Mouse (Mus musculus): Measurements from ENCODE around the gene Gm20422.
A peak's percentile ranks its signal among the peaks of the same experiment; 100 is the strongest.

The Gm20422 gene

DNA sequence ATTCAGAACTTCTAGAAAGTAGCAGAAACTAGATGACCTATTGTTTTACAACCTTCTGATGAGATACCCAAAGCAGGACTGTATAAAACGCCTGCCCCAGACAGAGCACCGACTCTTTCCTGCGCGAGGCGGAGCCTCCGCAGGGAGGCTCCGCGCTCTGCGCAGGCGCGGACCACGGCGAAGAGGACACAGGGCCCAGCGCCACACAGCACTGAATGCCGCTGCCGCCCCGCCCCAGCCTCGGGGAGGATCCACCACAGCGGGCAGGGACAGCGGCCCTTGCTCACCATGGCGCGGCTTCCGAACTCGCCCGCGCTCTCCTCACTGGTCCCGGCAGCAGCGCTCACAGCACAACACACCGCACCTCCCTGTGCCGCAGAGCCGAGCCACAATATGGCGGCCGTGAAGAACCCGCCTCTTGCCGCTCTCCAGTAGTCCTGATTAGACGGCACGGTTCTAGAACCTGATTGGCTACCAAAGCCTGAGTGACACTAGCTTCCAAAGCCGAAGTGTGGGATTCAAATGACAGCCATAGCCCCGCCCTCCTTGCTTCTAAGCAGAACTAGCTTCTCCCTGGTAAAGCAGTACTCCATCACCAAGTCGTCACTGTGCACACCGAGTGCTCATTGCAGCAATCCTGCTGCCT lies at the start of gene Gm20422:
Gm20422 (minus strand) TSS at position 384 of the 646 bp plus-strand sequence.
- peak; percentile 84 for DNase-seq

DNA sequence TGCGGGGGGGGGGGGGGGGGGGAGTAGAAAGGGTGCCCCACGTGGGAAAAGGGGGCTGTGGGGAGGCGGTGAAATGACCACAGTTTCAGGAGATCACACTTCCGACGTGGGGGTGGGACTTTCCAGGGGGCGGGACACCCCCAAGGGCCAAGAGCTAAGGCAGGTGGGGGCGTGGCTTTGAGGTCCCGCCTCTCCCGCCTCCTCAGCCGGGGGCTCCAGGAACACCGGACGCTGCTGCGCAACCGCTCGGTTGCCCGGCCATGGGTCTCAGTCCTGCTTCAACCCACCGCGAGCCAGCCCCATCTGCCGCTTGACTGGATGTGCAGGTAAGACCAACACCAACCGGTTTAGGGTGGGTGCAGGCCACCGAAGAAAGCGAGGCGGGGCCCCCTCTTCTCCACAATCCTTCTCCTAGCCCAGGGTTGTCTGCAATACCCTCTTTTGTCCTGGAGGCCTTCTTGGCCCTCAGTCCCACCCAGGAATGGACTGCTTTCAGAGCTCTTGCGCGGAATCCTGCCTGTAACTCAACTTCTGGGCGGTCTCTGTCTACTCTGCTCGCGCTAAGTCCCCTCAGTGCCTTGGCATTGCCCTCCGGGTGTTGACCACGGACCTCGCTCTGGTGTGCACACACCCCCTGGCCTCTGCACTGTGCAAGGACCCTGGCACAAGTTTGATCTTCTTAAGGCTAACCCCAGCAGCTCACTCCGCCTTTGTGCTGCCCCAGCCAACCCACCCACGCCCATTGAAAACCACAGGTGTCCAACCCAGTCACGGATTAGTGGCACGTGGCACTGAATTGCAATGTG lies 47.9 kb upstream of the Gm20422 start, which contains the start of gene Lpar2:
Lpar2 (plus strand) TSS at position 44 of the 806 bp plus-strand sequence.
- peak; percentile 67 for DNase-seq

DNA sequence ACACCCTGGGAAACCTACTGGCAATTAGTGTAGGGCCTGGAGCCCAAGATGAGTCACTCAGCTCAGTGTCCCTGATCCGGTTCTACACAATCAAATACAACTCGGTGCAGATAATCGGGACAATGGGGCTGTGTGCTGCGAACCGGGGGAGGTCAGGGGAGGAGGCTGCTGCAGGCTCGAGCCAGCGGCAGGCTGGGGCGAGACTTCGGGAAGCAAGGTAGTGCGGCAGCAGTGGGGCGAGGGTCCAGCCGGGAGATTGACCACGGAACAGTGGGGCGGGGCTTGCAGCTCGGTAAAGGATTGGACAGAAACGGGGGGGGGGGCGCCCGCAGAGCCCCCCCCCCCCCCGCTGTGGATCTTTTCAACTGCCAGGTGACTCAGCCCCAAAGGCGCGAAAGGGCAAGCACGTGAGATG lies 47.3 kb upstream of the Gm20422 start:
- no peak for DNase-seq

DNA sequence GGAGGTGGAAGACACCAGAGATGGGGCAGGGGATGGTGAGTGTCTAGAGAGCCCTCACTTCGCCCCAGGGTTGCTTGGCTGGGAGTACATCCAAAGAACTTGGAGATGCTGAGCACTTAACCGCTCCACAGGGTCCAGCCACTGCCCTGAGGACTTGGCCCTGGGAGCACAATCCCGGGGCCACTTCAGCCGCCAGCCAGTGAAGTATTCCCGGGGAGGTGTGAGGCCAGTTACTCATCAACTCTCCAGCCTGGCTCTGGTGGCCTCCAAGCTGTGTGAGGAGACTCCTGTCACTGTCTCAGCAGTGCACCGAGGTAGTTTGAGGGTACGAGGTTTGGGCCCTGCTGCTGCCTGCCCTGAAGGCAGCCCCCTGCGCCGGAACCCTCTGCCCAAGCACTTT lies 45.8 kb upstream of the Gm20422 start:
- DNase-seq = no peak

DNA sequence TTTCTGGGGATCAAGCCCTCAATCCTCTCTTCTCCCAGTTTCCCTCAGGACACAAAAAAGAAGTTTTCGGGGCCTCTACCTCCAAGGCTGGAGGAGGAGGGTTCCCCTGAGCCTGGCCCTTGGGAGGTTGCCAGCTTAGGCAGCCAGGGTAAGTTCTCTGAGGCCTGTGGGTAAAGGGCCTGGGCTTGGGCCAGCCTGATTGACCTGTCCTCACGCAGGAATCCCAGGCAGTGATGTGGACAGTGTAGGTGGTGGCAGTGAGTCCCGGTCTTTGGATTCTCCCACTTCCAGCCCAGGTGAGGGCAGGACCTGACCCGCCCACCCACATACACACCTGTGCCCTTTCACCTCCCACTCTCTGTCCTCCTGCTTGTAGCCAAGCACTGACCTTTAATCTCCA lies 40.7 kb upstream of the Gm20422 start:
- no peak for DNase-seq

DNA sequence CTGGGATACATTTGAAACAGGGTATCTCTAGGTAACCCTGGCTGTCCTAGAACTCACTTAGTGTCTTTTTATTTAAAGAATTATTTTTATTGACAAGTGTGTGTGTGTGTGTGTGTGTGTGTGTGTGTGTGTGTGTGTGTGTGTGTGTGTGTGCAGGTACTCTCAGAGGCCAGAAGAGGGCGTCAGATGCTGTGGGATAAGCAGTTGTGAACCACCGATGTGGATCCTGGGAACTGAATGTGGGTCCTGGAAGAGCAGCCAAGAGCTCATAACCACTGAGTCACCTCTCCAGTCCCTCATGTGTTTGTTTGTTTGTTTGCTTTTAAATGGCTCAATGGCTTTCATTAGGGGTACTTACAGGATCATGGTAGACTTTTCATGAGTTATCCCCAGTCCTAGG lies 40.2 kb upstream of the Gm20422 start:
- no peak for DNase-seq

DNA sequence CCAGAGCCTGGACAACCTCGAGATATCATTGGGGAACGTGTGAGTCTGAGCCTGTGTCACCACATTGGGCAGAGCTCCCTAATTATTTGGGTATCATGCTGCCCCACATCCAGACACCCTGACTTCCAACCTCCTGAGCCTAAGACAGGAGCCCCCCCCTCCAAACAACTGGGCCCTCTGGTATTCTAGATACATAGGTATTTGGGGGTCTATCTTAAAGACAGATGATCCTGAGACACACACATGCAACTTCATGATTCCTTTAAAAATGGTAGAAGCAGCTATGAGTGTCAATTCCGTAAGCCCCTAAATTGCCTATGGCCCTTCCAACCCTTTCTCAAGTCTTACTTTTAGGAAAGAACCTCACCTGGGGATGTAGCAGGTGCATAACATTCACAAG lies 35.1 kb upstream of the Gm20422 start:
- no peak for DNase-seq

DNA sequence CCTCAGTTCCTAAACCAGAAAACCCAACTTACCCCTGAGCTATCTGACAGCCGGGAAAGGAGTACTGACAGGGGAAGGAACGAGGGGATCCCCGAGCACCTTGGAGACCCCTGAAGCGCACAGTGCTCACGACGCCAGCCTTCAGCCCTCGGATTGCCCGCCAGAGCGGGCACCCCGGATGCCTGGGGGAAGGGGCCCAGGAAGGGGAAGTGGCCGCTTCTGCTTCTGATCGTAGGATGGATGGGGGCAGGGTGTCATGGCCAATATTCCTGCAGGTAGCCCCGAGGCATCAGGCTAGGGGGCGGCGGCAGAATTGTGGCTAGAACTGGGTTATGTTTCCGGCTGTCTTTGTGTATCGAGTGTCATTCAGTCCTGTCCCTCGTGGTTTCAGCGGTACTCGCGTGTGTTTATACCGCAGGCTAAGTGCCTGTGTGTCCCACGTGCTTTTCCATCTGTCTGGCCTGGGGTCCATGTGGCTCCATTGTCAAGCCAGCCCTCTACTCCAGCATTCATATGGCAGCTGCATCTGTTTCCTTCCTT lies 34.2 kb upstream of the Gm20422 start:
- peak; percentile 37 for DNase-seq

DNA sequence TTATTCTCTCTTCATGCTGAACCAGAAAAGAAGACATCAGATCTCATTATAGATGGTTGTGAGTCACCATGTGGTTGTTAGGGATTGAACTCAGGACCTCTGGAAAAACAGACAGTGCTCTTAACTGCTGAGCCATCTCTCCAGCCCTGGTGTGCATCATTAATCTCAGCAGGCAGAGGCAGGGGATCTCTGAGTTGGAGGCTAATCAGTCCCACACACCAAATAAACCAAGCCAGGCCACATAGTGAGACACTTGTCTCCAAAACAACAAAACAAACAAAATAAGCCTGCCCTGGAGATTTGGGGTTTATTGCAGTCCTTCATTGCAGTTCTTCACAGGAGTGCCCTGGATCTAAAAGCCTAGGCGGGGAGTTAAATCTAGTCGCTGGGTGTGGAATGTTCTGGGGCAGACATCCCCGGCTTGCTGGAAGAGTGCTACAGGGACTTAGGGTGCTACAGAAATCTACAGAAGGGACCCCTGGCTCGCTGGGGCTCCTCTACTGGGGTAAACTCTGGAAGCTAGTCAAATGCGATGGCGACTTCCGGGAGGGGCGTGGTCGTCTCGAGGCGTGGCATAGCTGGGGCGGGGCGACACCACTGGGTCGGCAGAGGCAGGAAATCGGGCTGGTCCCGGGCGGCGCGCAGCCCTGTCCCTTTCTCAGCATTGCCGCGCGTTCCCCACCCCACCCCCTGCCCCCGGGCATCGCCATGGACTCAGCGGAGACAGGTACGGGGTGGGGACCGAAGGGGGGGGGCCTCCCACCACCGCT lies 33.6 kb upstream of the Gm20422 start, which contains the start of gene Gmip:
Gmip (plus strand) TSS at position 586 of the 770 bp plus-strand sequence.
- DNase-seq = peak; percentile 86

DNA sequence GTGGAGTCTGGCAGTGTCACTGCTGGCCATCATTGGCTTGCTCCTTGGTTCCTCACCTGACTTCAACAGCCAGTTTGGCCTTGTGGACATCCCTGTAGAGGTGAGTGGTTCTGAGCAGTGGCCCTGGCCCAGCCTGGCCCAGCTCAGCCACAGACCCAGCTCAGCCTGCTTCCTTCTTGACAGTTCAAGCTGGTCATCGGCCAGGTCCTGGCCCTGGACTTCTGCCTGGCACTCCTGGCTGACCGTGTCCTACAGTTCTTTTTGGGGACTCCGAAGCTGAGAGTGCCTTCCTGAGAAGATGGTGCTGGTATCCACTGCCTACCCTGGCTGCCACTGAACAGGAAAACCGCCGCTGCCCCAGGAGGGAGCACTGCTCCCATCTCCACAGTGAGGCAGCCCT lies 32.5 kb upstream of the Gm20422 start:
- DNase-seq = no peak

DNA sequence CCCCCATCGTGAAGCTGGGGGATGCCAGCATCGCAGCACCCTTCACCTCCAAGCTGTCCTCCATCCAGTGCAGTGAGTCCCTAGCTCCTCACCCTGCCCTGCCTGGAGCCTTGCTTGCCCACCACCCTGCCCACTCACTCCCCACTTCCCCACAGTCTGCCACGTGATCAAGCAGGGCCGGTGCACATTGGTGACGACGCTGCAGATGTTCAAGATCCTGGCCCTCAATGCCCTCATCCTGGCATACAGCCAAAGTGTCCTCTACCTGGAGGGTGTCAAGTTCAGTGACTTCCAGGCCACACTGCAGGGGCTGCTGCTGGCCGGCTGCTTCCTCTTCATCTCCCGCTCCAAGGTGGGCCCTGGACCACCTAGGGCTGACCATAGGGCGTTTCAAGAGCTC lies 30.8 kb upstream of the Gm20422 start:
- DNase-seq = no peak

DNA sequence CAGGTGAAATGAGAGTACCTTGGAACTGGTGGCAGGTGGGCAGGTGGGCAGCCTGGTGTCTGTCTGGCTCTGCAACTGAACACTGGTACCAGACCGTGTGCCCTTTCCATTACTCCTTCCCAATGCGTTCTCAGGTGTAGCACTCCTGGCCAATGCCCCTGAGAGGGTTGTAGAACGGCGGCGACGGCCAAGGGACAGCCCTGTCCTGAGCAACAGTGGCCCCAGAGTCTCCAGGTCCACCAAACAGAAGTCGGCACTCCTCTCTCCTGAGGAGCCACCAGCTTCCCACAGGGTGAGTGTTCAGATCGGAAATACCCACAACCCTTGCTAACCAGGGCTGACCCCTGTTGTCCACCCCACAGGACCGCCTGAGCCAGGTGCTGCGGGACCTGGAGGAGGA lies 30.4 kb upstream of the Gm20422 start:
- DNase-seq = no peak

DNA sequence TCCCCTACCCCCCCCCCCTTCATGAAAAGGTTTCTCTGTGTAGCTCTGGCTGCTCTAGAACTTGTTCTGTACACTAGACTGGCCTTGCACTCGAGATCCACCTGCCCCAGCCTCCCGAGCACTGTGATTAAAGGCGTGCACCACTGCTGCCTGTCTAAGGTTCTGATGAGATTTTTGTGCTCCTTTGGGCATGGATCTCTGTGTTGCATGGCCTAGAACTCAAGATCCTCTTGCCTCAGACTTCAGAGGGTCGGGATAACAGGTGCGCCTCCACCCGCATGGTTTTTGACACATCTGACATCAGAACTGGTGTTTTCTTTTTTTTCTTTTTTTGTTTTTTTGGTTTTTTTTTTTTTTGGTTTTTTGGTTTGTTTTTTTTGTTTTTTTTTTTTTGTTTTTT lies 29.9 kb upstream of the Gm20422 start:
- no peak for DNase-seq

DNA sequence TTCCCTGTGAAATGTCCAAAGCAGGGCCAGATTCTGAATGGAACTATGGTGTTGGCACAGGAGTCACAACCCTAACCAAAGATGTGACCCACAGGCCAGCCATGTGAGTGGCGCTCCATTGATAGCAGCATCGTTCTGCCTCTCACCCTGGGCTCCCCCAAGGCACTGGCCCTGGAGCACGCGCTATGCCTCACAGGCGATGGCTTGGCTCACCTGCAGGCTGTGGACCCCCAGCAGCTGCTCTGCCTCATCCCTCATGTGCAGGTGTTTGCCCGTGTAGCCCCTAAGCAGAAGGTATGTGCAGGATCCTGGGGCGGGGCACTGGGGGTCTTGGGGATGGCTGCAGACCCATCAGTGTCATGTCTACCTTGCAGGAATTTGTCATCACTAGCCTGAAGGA lies 28.7 kb upstream of the Gm20422 start:
- no peak for DNase-seq

DNA sequence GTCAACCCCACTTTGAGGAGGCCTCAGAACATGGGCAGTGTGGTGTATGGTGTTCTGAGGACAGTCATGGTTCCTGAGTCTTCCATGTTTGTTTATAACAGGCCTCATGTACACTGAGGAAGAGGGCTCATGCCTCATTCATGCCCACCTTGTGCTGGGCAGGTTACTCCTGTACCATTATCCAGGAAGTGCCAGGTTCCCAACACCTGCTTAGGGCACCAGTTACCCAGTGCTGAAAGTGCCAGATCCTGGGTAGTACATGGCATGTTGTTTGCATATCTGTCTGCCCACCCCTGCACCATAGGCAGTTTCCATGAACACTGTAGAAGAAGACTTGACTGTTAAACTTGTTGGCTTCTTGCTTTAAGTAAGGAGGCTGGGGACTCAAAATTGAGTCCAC lies 27.5 kb upstream of the Gm20422 start:
- no peak for DNase-seq

DNA sequence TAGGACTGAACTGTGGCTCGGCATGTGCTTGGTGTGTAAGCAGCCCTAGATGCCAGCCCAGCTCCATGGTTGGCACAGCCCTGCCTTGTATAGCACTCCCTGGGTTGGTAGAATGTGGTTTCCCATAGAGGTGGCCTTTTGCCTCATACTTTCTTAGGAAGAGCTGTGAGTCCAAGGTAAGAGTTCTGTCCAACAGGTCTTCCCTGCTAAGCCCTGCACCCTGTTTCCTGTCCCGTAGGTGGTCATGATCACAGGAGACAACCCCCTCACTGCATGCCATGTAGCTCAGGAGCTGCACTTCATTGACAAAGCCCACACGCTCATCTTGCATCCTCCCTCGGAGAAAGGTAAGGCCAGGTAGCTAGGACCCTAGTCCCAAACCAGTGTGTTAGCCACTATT lies 27.1 kb upstream of the Gm20422 start:
- no peak for DNase-seq

DNA sequence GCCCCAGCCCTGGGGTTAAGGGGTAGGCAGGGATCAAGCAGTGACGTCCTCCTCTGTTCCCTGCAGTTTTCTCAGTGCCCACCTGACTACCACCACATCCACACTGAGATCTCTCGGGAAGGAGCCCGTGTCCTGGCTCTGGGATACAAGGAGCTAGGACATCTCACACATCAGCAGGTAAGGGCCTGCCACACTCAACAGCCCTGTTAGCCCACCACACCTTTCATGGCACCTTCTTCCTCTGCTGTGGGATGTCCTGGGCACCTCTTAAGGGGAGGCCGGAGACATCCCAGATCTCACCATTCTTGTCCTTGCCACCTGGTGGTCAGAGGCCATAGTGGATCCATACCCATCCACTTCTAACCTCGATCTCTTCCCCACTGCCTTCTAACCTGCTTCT lies 25.3 kb upstream of the Gm20422 start:
- no peak for DNase-seq

DNA sequence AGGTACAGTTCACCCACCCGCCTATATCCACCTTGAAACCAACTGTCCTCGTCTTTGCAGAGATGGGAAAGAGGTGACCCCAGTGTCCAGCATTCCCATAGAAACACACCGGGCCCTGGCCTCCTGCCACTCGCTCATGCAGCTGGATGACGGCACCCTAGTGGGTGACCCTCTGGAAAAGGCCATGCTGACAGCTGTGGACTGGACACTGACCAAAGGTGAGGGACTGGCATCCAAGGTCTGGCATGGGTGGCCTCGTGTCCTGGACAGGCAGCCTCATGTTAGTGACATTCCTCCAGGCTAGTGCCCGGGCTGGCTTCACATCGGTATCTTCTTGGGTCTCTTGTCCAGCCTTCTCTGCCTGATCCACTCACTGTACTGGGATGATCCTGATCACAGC lies 24.6 kb upstream of the Gm20422 start:
- no peak for DNase-seq

DNA sequence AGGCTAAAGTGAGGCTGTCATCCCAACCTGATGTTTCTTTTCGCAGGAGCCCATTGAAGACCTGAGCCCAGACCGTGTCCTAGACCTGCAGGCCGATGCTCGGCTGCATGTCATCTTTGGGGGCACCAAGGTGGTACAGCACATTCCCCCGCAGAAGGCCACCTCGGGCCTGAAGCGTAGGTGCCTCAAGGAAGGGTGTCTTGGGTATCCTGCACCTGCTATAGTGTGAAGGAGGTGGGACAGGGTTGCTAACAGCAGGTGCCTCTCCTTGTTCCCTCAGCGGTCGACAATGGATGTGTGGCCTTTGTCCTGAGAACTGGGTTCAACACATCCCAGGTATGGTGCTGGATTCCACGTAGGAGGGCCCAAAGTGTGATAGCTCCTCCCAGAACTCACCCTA lies 23.0 kb upstream of the Gm20422 start:
- no peak for DNase-seq

DNA sequence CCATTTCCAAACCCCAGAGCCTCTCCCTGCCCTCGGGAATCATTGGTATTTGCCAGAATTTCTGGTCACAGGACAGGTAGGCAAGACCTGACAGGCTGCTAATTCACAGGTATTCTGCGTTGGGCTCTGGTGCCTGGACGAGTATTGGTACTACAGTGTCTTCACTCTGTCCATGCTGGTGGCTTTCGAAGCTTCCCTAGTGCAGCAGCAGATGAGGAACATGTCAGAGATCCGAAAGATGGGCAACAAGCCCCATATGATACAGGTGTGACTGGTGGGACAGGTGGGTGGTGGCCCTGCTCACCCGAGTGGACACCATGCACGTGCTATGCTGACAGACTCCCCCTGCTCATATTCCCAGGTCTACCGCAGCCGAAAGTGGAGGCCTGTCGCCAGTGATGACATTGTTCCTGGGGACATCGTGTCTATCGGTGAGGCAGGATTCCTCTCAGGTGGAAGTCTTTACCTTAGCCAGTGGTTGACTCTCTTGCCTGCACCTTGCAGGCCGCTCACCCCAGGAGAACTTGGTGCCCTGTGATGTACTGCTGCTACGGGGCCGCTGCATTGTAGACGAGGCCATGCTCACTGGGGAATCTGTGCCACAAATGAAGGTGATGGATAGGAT lies 22.1 kb upstream of the Gm20422 start:
- no peak for DNase-seq

DNA sequence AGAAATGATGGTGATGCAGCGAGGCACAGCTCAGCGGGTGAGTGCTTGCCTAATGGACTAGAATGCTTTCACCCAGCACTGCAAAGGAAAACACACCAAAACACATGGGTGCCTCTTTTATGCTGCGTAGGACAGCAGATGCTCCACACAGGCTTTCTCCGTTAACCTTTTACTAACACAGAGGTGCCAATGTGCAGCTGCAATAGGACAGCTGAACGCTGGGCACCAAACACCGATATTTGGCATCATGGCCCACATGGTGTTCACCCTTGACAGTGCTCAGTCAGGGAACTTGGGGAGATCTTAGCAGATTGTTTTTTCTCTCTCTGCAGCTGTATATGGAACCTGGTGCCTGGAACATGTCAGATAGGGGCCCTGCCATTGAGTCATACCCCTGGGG lies 20.2 kb upstream of the Gm20422 start:
- no peak for DNase-seq

DNA sequence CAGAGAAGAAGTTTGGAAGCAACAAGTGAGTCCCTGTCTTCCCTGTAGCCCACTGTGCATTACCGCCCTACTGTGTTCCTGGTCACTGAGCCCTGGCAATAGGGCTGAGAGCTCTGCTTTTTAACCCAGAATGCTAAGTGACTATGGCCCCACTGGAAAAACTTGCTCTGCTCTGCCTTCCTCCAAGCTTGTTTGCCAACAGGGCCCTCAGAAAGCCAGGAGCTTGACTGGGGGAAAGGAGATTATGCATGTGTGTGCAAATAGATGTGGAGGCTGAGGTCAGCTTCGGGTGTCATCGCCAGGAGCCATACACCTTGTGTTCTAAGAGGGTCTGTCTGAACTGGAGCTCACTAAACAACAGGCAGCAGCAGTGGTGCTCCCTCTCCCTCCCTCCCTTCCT lies 19.4 kb upstream of the Gm20422 start:
- DNase-seq = no peak

DNA sequence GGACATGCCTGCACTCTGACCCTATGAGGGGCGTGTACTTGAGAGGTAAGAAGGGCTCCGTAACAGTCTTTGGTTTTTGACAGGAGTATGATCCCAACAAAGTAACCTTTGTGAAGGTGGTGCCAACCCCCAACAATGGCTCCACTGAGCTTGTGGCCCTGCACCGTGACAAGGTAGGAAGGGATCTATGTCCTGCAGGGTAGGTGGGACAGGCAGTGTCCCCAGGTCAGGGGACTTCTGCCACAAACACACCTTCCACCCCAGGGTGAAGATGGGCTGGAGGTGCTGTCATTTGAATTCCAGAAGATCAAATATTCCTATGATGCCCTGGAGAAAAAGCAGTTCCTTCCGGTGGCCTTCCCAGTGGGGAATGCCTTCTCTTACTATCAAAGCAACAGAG lies 19.0 kb upstream of the Gm20422 start:
- DNase-seq = no peak

Measured in lung, postnatal 14 days (tissue).